Mouse (Mus musculus) heart, embryonic 14.5 days (tissue): ENCODE measurements around the gene Nhsl1. TPM values are rescaled to one million over a fixed set of nuclear protein-coding genes. Genes with fewer than 3 reads are reported as not detected.

Experiments used
- ATAC-seq: fragments of 200-750 bp; cut with Nextera tagmentation; 2 replicates; pipeline ENCODE4 v1.8.0; 2017; ENCODE audit warnings: low read depth, moderate TSS enrichment; ENCODE audit not compliant: insufficient number of reproducible peaks, insufficient read depth, low FRiP score
- H3K27ac ChIP-seq, 2 experiments: fragments of 200-500 bp in 1 of 2; fragments of 300-500 bp in 1 of 2; sonication (generic) in 1 of 2; replicated peaks in 1 of 2; 2 replicates each; pipeline ENCODE4 v1.5.1; 2012 to 2014; ENCODE audit warnings: low read depth in 2 of 2, low read length in 2 of 2, control low read depth in 1 of 2, mild to moderate bottlenecking in 1 of 2, mixed read lengths in 1 of 2; ENCODE audit not compliant: control insufficient read depth in 1 of 2, insufficient read depth in 1 of 2
- H3K27me3 ChIP-seq: fragments of 300-500 bp; sonication (generic); 2 replicates; pipeline ENCODE4 v1.6.1; 2014; ENCODE audit warnings: mild to moderate bottlenecking, low read length, control low read depth; ENCODE audit not compliant: control insufficient read depth, insufficient read depth
- H3K36me3 ChIP-seq: fragments of 300-500 bp; sonication (generic); 2 replicates; pipeline ENCODE4 v1.6.1; 2014; ENCODE audit warnings: mild to moderate bottlenecking, control low read depth, low read length, mixed read lengths; ENCODE audit not compliant: control insufficient read depth, insufficient read depth
- H3K4me1 ChIP-seq, 2 experiments: fragments of 200-500 bp in 1 of 2; fragments of 300-500 bp in 1 of 2; sonication (generic) in 1 of 2; 2 replicates each; pipeline ENCODE4 v1.6.1; 2012 to 2014; ENCODE audit warnings: low read length in 2 of 2, control low read depth in 1 of 2, mixed read lengths in 1 of 2; ENCODE audit not compliant: control insufficient read depth in 2 of 2, insufficient read depth in 2 of 2
- H3K4me2 ChIP-seq: fragments of 300-500 bp; sonication (generic); 2 replicates; pipeline ENCODE4 v1.6.1; 2014; ENCODE audit warnings: mild to moderate bottlenecking, low read length
- H3K4me3 ChIP-seq, 2 experiments: fragments of 200-500 bp in 1 of 2; fragments of 300-500 bp in 1 of 2; sonication (generic) in 1 of 2; 2 replicates each; pipeline ENCODE4 v1.5.1; 2012 to 2014; ENCODE audit warnings: low read length in 2 of 2, mild to moderate bottlenecking in 2 of 2, control low read depth in 1 of 2, low read depth in 1 of 2, moderate library complexity in 1 of 2; ENCODE audit not compliant: control insufficient read depth in 1 of 2, insufficient read depth in 1 of 2
- H3K9ac ChIP-seq: fragments of 300-500 bp; sonication (generic); 2 replicates; pipeline ENCODE4 v1.6.1; 2014; ENCODE audit warnings: mild to moderate bottlenecking, low read length
- H3K9me3 ChIP-seq: fragments of 300-500 bp; sonication (generic); 2 replicates; pipeline ENCODE4 v1.6.1; 2016; ENCODE audit warnings: low read length, control low read depth; ENCODE audit not compliant: control insufficient read depth
- WGBS: fragments of 180-500 bp; shearing (Covaris S2); extraction: QIAGEN DNeasy Blood & Tissue Kit; methylation state at CpG from one replicate; pipeline ENCODE4 v1.1.7; 2014; 5-methylcytosine and 5-hydroxymethylcytosine counted together
- polyA plus RNA-seq: library from polyadenylated mRNA; unstranded; fragments of >200 nt; fragmentation: Nextera tagmentation; extraction: Ambion mirVana; gene quantifications from 2 replicates; pipeline ENCODE4 v1.2.1, GENCODE M21; 2014

Nhsl1 gene
- polyA plus RNA-seq, 1 experiment from 2014 or later = 19.4 TPM

DNA sequence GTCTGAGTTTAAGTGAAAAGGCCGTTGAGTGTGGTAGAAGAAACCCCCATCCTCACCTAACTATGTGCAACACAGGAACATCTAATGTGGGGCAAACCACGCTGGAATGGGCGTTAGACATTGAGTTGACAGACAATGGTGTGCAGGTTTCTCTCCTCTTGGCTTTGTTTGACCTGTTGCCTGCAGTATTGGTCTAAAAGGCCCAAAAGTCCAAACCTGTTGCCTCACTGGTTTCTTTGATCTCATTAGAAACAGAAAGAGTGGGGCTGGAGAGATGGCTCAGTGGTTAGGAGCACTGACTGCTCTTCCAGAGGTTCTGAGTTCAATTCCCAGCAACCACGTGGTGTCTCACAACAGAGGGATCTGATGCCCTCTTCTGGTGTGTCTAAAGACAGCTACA lies 210.4 kb downstream of the Nhsl1 start:
- H3K4me3 ChIP-seq = no peak overlapping the region
- no peak overlapping the region for H3K27ac ChIP-seq
- 81% methylated on average over 4 of the region's 4 CpGs for WGBS
- H3K36me3 ChIP-seq = peaks cover 61% of the 10 kb centered on the region
- H3K27me3 ChIP-seq = no peaks in the 10 kb centered on the region
- peaks cover 14 to 21% of the 10 kb centered on the region in 2 experiments; a peak in 3 of 4 replicates for H3K4me1 ChIP-seq
- no peak overlapping the region for H3K4me2 ChIP-seq
- no peaks in the 10 kb centered on the region for H3K9me3 ChIP-seq
- no peak overlapping the region for H3K9ac ChIP-seq
- no peak for ATAC-seq

DNA sequence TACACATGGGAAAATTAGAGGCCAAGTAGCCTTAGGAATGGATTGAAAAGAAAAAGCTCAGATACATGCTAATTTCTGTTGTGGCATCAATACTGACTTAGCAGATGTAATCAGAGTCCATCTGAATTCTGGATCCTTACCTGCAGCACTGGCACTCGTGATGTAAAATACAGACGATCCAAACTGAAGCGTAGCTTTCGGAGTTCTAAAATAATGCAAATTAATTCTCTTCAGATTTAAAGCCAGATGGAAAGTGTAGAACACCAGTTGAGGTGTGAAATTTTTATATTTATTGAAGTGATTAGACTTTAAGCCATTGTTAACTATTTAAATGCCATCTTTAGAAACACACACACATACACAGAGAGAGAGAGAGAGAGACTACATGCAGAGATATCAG lies 211.4 kb downstream of the Nhsl1 start:
- Histone ChIP-seq H3K4me1 (peaks cover 14 to 21% of the 10 kb centered on the region in 2 experiments; a peak in 3 of 4 replicates), H3K27me3 (no peaks in the 10 kb centered on the region), H3K36me3 (peaks cover 56% of the 10 kb centered on the region), H3K9me3 (no peaks in the 10 kb centered on the region), H3K4me2 (no peak overlapping the region), H3K9ac (no peak overlapping the region), H3K27ac (no peak overlapping the region), H3K4me3 (no peak overlapping the region)
- ATAC-seq = no peak
- WGBS = 91% methylated on average over 4 of the region's 4 CpGs

- H3K36me3 ChIP-seq = peaks cover 53% of the 10 kb centered on the region
- no peak overlapping the region for H3K27ac ChIP-seq
- H3K9me3 ChIP-seq = no peaks in the 10 kb centered on the region
- no peak overlapping the region for H3K9ac ChIP-seq
- no peak for ATAC-seq
- no peak overlapping the region for H3K4me2 ChIP-seq
- H3K4me3 ChIP-seq = no peak overlapping the region
- peaks cover 7 to 9% of the 10 kb centered on the region in 2 experiments; a peak in 2 of 4 replicates for H3K4me1 ChIP-seq
- WGBS = 38% methylated on average over 8 of the region's 8 CpGs
- H3K27me3 ChIP-seq = no peaks in the 10 kb centered on the region
Observed at GRCm38 (mm10) chr10:18532293-18532692, 213.5 kb downstream of the Nhsl1 start.

GRCm38 (mm10) chr10:18536889-18537288 lies 218.1 kb downstream of the Nhsl1 start:
- peaks cover 37% of the 10 kb centered on the region for H3K36me3 ChIP-seq
- no peak overlapping the region for H3K4me2 ChIP-seq
- no peak overlapping the region for H3K4me3 ChIP-seq
- H3K4me1 ChIP-seq = peaks cover 0 to 2% of the 10 kb centered on the region in 2 experiments; a peak in 1 of 4 replicates
- WGBS = 90% methylated on average over 2 of the region's 2 CpGs
- no peak for ATAC-seq
- no peaks in the 10 kb centered on the region for H3K9me3 ChIP-seq
- no peak overlapping the region for H3K9ac ChIP-seq
- H3K27ac ChIP-seq = no peak overlapping the region
- H3K27me3 ChIP-seq = no peaks in the 10 kb centered on the region

GRCm38 (mm10) chr10:18545309-18545708 lies 226.5 kb downstream of the Nhsl1 start:
- peak overlapping the region; percentile 78 for H3K9ac ChIP-seq
- H3K27me3 ChIP-seq = no peaks in the 10 kb centered on the region
- H3K36me3 ChIP-seq = 0 out of 2 replicates have a peak, but pooled peaks cover 11% of the 10 kb centered on the region
- no peak for ATAC-seq
- peak overlapping the region; percentile 67 to 85 for H3K4me3 ChIP-seq
- WGBS = 6% methylated on average over 13 of the region's 13 CpGs
- no peaks in the 10 kb centered on the region for H3K9me3 ChIP-seq
- peak overlapping the region; percentile 85 for H3K4me2 ChIP-seq
- H3K4me1 ChIP-seq = peaks cover 2 to 5% of the 10 kb centered on the region in 2 experiments; a peak in 3 of 4 replicates
- H3K27ac ChIP-seq = no peak overlapping the region

GRCm38 (mm10) chr10:18545813-18546235 lies 227.0 kb downstream of the Nhsl1 start, which contains the start of gene Hebp2:
Gene Hebp2 (minus strand): TSS chr10:18546076.
- Histone ChIP-seq H3K4me3 (peak within 1 kb of the TSS; percentile 67 to 85), H3K4me2 (peak within 1 kb of the TSS; percentile 85), H3K27me3 (no peaks in the 10 kb centered on the region), H3K4me1 (peaks cover 2 to 5% of the 10 kb centered on the region in 2 experiments; a peak in 3 of 4 replicates), H3K27ac (no peak within 1 kb of the TSS), H3K9me3 (no peaks in the 10 kb centered on the region), H3K9ac (peak within 1 kb of the TSS; percentile 78), H3K36me3 (0 out of 2 replicates have a peak, but pooled peaks cover 7% of the 10 kb centered on the region)
- WGBS = under 1% methylated on average over 22 of the region's 22 CpGs
- ATAC-seq = peak; percentile 81

DNA sequence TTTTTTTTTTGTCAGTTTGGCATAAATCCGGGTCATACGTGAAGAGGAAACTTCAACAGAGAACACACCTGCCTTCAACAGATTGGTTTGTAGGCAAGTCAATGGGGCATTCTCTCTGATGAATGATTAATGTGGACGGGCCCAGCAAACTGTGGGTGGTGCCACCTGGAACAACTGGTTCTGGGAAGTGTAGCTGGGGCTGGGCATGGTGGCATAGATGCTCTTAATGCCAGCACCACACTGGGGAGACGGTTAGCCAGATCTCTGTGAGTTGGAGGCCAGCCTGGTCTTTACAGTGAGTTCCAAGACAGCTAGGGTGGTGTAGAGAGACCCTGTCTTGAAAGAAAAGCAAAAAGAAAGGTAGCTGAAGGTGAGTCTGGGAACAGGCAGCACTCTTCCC lies 228.6 kb downstream of the Nhsl1 start:
- H3K27ac ChIP-seq = no peak overlapping the region
- no peak overlapping the region for H3K4me3 ChIP-seq
- no peak overlapping the region for H3K9ac ChIP-seq
- peaks cover 2 to 5% of the 10 kb centered on the region in 2 experiments; a peak in 3 of 4 replicates for H3K4me1 ChIP-seq
- no peaks in the 10 kb centered on the region for H3K27me3 ChIP-seq
- ATAC-seq = no peak
- H3K4me2 ChIP-seq = no peak overlapping the region
- no peaks in the 10 kb centered on the region for H3K9me3 ChIP-seq
- WGBS = 88% methylated on average over 4 of the region's 4 CpGs
- 0 out of 2 replicates have a peak, but pooled peaks cover under 1% of the 10 kb centered on the region for H3K36me3 ChIP-seq
